Mouse (Mus musculus) neutrophil, adult 65 days (primary cell): ENCODE data around the gene Abl1. TPM values are rescaled to one million over a fixed set of nuclear protein-coding genes. Genes with fewer than 3 reads are reported as not detected.

Experiments
- total RNA-seq: library from RNA; stranded (reverse); gene quantifications from 2 replicates; pipeline ENCODE4 v1.2.4, GENCODE M21; 2023

The Abl1 gene
- 27.5 and 38.7 TPM in 2 replicates for total RNA-seq

GRCm38 (mm10) chr2:31688074-31688925 lies at the start of gene Abl1:
TSS of gene Abl1 (plus strand) at chr2:31688376.

GRCm38 (mm10) chr2:31639901-31640608 lies 48.1 kb upstream of the Abl1 start, which contains the start of gene Prdm12:
TSS of gene Prdm12 (plus strand) at chr2:31640037.

DNA sequence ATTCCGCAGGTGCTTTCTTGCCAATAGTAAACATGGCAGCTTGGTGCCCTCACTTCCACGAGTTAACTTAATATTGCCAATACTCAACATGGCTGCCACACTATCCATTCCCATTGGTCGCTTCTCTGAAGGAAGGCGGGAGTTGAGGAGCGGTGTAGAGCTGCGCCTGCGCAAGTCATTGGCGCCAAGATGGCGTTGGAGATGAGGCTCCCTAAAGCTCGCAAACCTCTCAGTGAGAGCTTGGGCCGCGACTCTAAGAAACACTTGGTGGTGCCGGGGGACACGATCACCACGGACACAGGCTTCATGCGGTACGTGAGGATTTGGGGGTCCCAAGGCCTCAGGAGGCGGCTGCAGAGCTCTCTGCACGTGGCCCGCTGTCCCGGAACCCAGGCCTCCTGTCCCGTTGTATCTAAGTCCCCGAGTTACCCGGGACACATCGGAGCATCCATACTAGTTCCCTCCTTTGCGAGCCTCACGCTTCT lies 17.6 kb upstream of the Abl1 start, which contains the start of gene Exosc2:
Exosc2 (plus strand) TSS at position 165 of the 485 bp plus-strand sequence.

DNA sequence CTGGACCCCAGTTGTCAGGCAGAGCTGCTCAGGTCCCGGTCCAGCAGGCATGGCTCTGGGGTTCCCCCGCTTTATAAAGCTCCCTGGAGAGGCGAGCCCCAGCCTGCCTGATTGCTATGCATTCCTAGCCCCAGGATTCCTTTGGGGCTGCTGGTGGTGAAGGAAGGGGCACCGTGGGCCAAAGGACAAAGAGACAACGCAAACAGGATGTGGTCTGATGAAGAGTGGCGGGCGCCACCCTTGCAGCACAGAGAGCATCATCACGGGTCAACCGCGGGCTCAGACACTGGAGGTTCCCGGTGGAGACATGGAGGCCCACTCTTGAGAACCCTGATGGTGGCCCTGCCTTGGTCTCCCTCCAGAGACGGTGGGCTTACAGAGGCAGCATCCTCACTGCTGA lies 122.3 kb downstream of the Abl1 start, which contains the start of gene Qrfp:
Qrfp (minus strand) TSS at position 137 of the 400 bp plus-strand sequence.

GRCm38 (mm10) chr2:31845896-31846691 lies 157.9 kb downstream of the Abl1 start, which contains the start of gene Fibcd1:
TSS of gene Fibcd1 (minus strand) at chr2:31846005.

Other genes starting within 250 kb of the Abl1 start
- gene Ass1, start 218.2 kb upstream of the Abl1 start, total RNA-seq: 62.9 and 69.8 TPM in 2 replicates
- 4.9 and 6.0 TPM in 2 replicates for gene Fubp3, start 115.7 kb upstream of the Abl1 start, total RNA-seq
- not detected in 2 replicates for gene Prdm12, start 48.3 kb upstream of the Abl1 start, total RNA-seq
- 10.6 and 13.5 TPM in 2 replicates for gene Exosc2, start 17.7 kb upstream of the Abl1 start, total RNA-seq
- not detected in 2 replicates for gene Qrfp, start 122.2 kb downstream of the Abl1 start, total RNA-seq
- gene Fibcd1, start 157.6 kb downstream of the Abl1 start, total RNA-seq: not detected in 2 replicates
- not detected in 2 replicates for gene Lamc3, start 198.9 kb downstream of the Abl1 start, total RNA-seq